Mouse (Mus musculus) urinary bladder, adult 2 months (tissue): ENCODE results near the gene Pacsin1. TPM values are rescaled to one million over a fixed set of nuclear protein-coding genes. Genes with fewer than 3 reads are reported as not detected.
"Not testable (repeated sequence)": the region's sequence is repeated elsewhere in the genome, so short reads cannot be mapped to it uniquely, and the experiment has no call there.

ENCODE experiments used
- DNase-seq: peaks from one replicate; pipeline ENCODE4 v3.0.0; 2022; ENCODE audit warnings: low spot score
- polyA plus RNA-seq: library from polyadenylated mRNA; depleted of rRNA; stranded (reverse); fragments of >200 nt; gene quantifications from 2 replicates; pipeline ENCODE4 v1.2.3, GENCODE M21; 2012

The Pacsin1 gene
- polyA plus RNA-seq, 1 experiment, result 0.67 TPM

- not testable (repeated sequence) for DNase-seq
Measured at GRCm38 (mm10) chr17:27635575-27635903, 19.8 kb upstream of the Pacsin1 start.

DNA sequence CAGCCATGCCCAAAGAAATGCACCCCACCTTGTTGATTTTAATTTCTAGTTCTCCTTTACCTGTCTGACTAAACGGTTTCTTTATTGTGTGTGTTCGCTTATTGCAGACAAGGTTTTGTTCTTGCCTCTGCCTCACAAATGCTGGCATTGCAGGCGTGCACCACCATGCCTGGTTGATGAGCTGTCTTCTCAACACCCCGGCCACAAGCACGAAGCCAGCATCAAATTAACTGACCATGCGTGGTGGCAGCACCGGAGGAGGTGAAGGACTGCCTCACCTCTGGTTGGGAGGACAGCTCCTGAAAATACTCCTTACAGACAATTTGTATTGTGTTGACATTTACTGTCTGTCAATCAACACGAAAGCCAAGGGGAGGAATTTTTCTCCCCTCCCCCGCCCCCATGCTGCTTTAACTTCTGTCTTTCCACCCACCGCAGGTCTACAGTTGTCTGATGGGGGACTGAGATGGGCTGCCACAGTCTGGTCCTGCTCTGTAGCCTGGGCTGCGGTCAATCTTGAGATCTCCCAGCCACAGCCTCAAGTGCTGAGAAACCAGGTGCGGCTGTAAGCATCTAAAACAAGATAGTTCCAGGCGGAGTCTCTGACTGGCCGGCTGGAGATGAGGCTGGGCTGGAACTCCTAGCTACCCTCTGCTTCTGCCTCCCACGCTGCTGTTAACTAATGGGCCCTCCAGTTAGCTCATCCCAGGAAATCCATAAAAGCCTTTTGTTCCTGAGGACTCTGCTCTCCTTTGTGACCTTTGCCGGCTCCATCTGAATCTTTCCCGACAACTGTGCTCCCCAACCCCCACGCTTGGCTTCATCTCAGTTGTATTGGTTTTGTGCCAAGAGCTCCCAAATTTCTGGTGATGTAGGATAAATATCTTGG is 18.9 kb upstream of the Pacsin1 start, which contains the start of gene Rps10:
Rps10 (minus strand) TSS at position 538 of the 889 bp plus-strand sequence.
- DNase-seq, result no peak

DNA sequence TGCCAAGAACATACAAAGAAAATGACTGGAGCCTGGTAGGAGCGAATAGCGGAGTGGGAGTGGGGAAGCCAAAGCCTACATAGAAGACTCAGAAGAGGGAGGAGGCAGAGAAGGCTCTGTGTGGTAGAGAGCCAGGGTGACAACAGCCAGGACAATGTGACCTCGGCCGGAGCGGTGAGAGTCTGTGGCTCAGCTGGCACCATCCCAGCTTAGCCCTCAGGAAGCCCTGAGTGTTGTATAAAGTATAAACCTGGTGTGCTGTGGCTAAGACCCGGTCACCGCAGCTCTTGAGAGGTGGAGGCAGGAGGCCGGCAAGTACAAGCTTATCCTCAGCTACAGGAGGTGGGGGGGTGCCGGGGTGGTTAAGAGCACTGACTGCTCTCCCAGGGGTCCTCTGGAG is 18.0 kb upstream of the Pacsin1 start:
- no peak for DNase-seq

GRCm38 (mm10) chr17:27638921-27639332 is 16.4 kb upstream of the Pacsin1 start:
- DNase-seq, result no peak

- DNase-seq, result not testable (repeated sequence)
Measured at GRCm38 (mm10) chr17:27639851-27640250, 15.5 kb upstream of the Pacsin1 start.

GRCm38 (mm10) chr17:27642491-27643062 is 12.7 kb upstream of the Pacsin1 start:
- no peak for DNase-seq

DNA sequence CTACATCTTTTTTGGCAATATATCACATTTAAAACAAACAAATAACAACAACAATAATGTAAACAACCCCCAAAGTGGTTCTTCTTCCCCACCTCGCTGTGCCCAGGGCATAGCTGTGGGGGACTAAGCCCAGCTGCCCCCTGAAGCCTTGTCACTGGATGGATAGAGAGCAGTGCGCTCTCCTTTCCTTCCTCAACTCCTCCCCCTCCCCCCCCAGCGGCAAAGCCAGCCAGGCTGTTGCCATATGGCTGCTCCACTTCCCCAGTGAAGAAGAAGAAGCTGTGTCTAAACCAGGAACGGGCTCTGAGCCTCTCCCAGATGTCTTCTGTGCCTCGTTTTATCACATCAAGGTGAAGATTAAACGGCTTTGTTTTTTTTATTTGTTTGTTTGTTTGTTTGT is 12.2 kb upstream of the Pacsin1 start:
- DNase-seq, result no peak

- DNase-seq, result no peak
Measured at GRCm38 (mm10) chr17:27643756-27644155, 11.6 kb upstream of the Pacsin1 start.

- DNase-seq, result no peak
Measured at GRCm38 (mm10) chr17:27644572-27644971, 10.7 kb upstream of the Pacsin1 start.

- no peak for DNase-seq
Measured at GRCm38 (mm10) chr17:27645807-27646206, 9.5 kb upstream of the Pacsin1 start.

GRCm38 (mm10) chr17:27650160-27650559 is 5.1 kb upstream of the Pacsin1 start:
- no peak for DNase-seq

GRCm38 (mm10) chr17:27650586-27650985 is 4.7 kb upstream of the Pacsin1 start:
- no peak for DNase-seq

- no peak for DNase-seq
Measured at GRCm38 (mm10) chr17:27652046-27652790, 3.1 kb upstream of the Pacsin1 start.

DNA sequence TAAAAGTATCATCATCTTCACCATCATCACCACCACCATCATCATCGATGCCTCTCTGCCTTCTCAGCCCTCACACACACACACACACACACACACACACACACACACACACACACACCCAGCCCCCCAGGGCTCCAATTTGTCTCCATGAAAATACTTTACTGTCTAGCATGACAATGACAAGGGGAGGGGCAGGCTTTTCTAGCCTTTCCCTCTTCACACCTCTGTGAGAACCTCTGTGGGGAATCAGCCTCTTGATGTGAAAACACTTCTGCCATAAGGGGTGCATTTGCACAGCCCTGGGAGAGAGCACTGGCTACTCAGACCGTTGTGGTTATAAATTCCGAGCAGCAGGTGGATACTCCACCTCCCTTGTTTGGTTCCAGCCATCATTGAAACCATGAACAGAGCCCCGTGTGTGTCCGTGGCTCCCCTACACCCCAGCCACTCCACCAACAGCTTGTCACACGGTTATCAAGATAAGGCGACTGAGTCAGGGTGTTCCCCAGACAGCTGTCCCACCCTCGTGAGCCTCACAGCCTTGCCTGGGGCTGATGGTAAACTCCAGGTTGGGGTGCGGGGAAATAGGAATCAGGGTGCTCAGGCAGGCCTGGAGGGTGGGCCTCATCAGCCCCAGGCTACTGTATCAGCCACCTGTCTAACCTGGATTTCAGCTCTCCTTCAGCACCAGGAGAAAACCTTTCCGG is 1.9 kb upstream of the Pacsin1 start:
- no peak for DNase-seq

DNA sequence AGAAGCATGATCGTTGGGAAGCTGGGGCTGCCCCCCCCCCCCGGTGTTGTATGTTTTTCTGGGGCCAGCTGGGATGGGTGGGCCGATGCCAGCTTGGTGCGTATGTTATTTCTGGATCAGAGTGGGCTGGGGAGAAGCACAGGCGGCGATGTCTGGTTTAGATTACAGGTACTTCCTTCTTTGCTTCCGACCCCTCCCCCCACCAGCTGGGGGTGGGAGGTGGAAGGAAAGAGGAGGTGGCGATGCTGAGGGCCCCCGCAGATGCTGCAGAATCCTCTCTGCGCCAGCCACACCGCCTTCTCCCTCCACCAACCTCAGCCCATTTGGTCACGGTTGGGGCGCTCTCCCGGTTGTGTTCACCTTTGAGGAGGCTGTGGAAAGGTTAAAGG is 696 bp downstream of the Pacsin1 start:
- DNase-seq, result no peak

- no peak for DNase-seq
Measured at GRCm38 (mm10) chr17:27656414-27656813, 1.1 kb downstream of the Pacsin1 start.

GRCm38 (mm10) chr17:27657123-27657522 is 1.8 kb downstream of the Pacsin1 start:
- DNase-seq, result no peak

DNA sequence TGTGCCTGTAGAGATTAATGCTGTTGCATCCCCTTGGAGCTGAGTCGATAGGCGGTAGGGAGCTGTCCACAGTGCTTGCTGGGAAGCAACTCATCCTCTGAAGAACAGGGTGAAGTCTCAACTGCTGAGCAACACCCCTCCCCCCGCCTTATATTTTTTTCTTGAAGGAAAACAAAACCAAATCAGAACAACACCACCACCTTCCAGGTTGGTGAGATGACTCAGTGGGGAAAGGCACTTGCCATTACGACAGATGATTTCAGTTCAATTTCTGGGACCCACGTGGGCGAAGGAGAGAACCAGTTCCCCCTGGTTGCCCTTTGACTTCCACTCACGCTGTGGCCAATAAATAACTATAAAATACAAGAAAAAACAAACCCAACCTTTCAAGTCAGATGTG is 3.5 kb downstream of the Pacsin1 start:
- DNase-seq, result no peak

DNA sequence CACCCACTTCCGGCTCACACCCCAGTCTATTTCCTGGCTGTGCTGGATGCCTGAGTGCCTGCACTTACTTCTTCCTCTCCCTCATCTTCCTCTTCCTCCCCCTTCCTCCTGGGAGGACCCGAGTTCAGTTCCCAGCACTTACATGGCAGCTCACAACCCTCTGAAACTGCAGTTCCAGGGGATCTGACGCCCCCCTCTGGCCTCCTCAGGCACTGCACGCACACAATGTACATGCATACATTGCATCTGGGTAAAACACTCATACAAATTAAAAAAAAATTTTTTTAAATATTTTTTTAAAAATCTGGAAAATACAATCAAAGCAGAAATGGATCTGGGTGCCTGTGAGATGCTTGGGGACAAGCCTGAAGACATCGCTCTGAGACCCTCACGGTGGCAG is 16.4 kb downstream of the Pacsin1 start:
- no peak for DNase-seq

DNA sequence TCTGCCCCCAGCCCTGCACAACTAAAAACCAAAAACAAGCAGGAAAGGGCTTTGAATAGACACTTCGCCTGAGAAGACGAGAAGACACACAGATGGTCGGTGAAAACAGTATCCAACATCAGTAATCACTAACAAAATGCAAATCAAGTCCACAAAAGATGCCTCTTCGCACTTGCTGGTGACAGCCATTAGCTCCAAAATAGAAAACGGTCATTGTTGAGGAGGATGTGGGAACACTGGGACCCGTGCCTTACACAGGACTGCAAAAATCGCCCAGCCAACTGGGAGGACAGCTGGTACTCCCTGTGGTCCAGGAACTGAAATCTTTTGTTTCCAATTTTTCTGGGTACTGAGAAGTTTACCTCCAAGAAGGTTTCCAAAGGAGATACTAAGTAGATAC is 18.6 kb downstream of the Pacsin1 start:
- no peak for DNase-seq

GRCm38 (mm10) chr17:27675453-27675852 is 20.1 kb downstream of the Pacsin1 start:
- DNase-seq, result no peak

DNA sequence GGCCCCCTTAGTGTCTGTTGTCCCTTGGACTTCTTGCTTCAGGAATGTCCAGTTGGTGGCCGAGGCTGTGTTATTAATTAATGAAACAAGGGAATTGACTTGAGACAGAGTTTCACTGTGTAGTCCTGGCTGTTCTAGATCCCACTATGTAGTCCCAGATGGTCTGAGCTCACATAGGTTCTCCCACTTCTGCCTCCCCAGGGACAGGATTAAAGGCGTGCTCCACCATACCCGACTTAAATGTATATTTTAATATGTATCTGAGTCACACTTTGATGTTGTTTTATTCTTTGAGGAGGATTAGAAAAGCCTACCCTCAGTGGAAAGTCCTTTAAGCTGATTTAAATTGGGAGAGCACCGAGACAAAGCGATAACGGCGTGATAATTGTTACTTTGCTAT is 21.0 kb downstream of the Pacsin1 start:
- DNase-seq, result no peak
